Mouse (Mus musculus): ENCODE measurements at regions not wholly inside any gene's neighbourhood (a gene's known extent, or its start where the extent isn't known, plus 50 kb on each side); places are given as distances from the start of the nearest gene placed in this dataset.
A peak's percentile ranks its signal among the peaks of the same experiment; 100 is the strongest.

- Histone ChIP-seq H3K9ac (replicated peaks; ENCODE audit: low read depth, low read length) (no peak overlapping the region), H3K9me3 (replicated peaks; ENCODE audit: control insufficient read depth, low read length) (0 out of 2 replicates have a peak, but pooled peaks cover 3% of the 10 kb centered on the region), H3K36me3 (replicated peaks; ENCODE audit: control insufficient read depth, insufficient read depth, low read length) (no peaks in the 10 kb centered on the region), H3K27me3 (ENCODE audit: control insufficient read depth, insufficient read depth, low read length) (no peaks in the 10 kb centered on the region), H3K27ac (ENCODE audit: low read depth) (no peak overlapping the region), H3K4me3 (ENCODE audit: low read depth, low read length) (no peak overlapping the region), H3K4me1 (ENCODE audit: control insufficient read depth, insufficient read depth) (no peaks in the 10 kb centered on the region), H3K4me2 (ENCODE audit: low read depth, low read length) (no peak overlapping the region)
- TF ChIP-seq CTCF (IDR thresholded peaks at IDR 0.05; ENCODE audit: low read depth) (no peak), EP300 (IDR thresholded peaks at IDR 0.05; ENCODE audit: low read depth) (no peak)
- ATAC-seq (ENCODE audit: insufficient read depth, low read depth) (no peak), DNase-seq (ENCODE audit: low spot score) (no peak)
Observed at GRCm38 (mm10) chr1:133530698-133531097, 79.4 kb downstream of the Snrpe start.

GRCm38 (mm10) chr1:133529817-133530216 lies 80.3 kb downstream of the Snrpe start:
- no peak for TF ChIP-seq CTCF (IDR thresholded peaks at IDR 0.05; ENCODE audit: low read depth)
- no peak for TF ChIP-seq EP300 (IDR thresholded peaks at IDR 0.05; ENCODE audit: low read depth)

GRCm38 (mm10) chr1:133527651-133528385 lies 82.3 kb downstream of the Snrpe start:
- no peak overlapping the region for H3K9ac ChIP-seq (replicated peaks; ENCODE audit: low read depth, low read length)
- TF ChIP-seq EP300 (IDR thresholded peaks at IDR 0.05; ENCODE audit: low read depth) (no peak), CTCF (IDR thresholded peaks at IDR 0.05; ENCODE audit: low read depth) (no peak)
- no peaks in the 10 kb centered on the region for H3K27me3 ChIP-seq (ENCODE audit: control insufficient read depth, insufficient read depth, low read length)
- H3K4me2 ChIP-seq (ENCODE audit: low read depth, low read length), result no peak overlapping the region
- DNase-seq (ENCODE audit: low spot score) (no peak), ATAC-seq (ENCODE audit: insufficient read depth, low read depth) (no peak; the same call in 1 of the 2 replicates)
- H3K36me3 ChIP-seq (replicated peaks; ENCODE audit: control insufficient read depth, insufficient read depth, low read length), result no peaks in the 10 kb centered on the region
- no peaks in the 10 kb centered on the region for H3K4me1 ChIP-seq (ENCODE audit: control insufficient read depth, insufficient read depth)
- no peak overlapping the region for H3K27ac ChIP-seq (ENCODE audit: low read depth)
- 0 out of 2 replicates have a peak, but pooled peaks cover 3% of the 10 kb centered on the region for H3K9me3 ChIP-seq (replicated peaks; ENCODE audit: control insufficient read depth, low read length)
- no peak overlapping the region for H3K4me3 ChIP-seq (ENCODE audit: low read depth, low read length)
- WGBS, result 54% methylated on average over 7 of the region's 7 CpGs

More at GRCm38 (mm10) chr1:133529817-133530216, 80.3 kb downstream of the Snrpe start:
- 0 out of 2 replicates have a peak, but pooled peaks cover 3% of the 10 kb centered on the region for H3K9me3 ChIP-seq (replicated peaks; ENCODE audit: control insufficient read depth, low read length)
- DNase-seq (ENCODE audit: low spot score) (no peak), ATAC-seq (ENCODE audit: insufficient read depth, low read depth) (no peak)
- no peak overlapping the region for H3K4me3 ChIP-seq (ENCODE audit: low read depth, low read length)
- H3K4me2 ChIP-seq (ENCODE audit: low read depth, low read length), result no peak overlapping the region
- no peaks in the 10 kb centered on the region for H3K36me3 ChIP-seq (replicated peaks; ENCODE audit: control insufficient read depth, insufficient read depth, low read length)
- H3K4me1 ChIP-seq (ENCODE audit: control insufficient read depth, insufficient read depth), result no peaks in the 10 kb centered on the region
- no peaks in the 10 kb centered on the region for H3K27me3 ChIP-seq (ENCODE audit: control insufficient read depth, insufficient read depth, low read length)
- H3K27ac ChIP-seq (ENCODE audit: low read depth), result no peak overlapping the region
- no peak overlapping the region for H3K9ac ChIP-seq (replicated peaks; ENCODE audit: low read depth, low read length)
- 88% methylated on average over 10 of the region's 10 CpGs for WGBS

- no peak overlapping the region for H3K4me3 ChIP-seq (ENCODE audit: low read depth, low read length)
- H3K4me1 ChIP-seq (ENCODE audit: control insufficient read depth, insufficient read depth), result peaks cover 8% of the 10 kb centered on the region; the same call in 1 of the 2 replicates
- no peaks in the 10 kb centered on the region for H3K27me3 ChIP-seq (ENCODE audit: control insufficient read depth, insufficient read depth, low read length)
- H3K27ac ChIP-seq (ENCODE audit: low read depth), result no peak overlapping the region
- no peak for DNase-seq (ENCODE audit: low spot score)
- H3K9me3 ChIP-seq (replicated peaks; ENCODE audit: control insufficient read depth, low read length), result no peaks in the 10 kb centered on the region
- no peaks in the 10 kb centered on the region for H3K36me3 ChIP-seq (replicated peaks; ENCODE audit: control insufficient read depth, insufficient read depth, low read length)
- H3K4me2 ChIP-seq (ENCODE audit: low read depth, low read length), result no peak overlapping the region
- ATAC-seq (ENCODE audit: insufficient read depth, low read depth), result no peak
- no peak for TF ChIP-seq CTCF (IDR thresholded peaks at IDR 0.05; ENCODE audit: low read depth)
- no peak for TF ChIP-seq EP300 (IDR thresholded peaks at IDR 0.05; ENCODE audit: low read depth)
- no peak overlapping the region for H3K9ac ChIP-seq (replicated peaks; ENCODE audit: low read depth, low read length)
- WGBS, result 55% methylated on average over 1 of the region's 1 CpGs
Observed at GRCm38 (mm10) chr1:133522825-133523224, 87.3 kb downstream of the Snrpe start.

GRCm38 (mm10) chr1:133520652-133521051 lies 89.4 kb downstream of the Snrpe start:
- H3K4me2 ChIP-seq (ENCODE audit: low read depth, low read length), result no peak overlapping the region
- H3K9me3 ChIP-seq (replicated peaks; ENCODE audit: control insufficient read depth, low read length), result no peaks in the 10 kb centered on the region
- H3K9ac ChIP-seq (replicated peaks; ENCODE audit: low read depth, low read length), result no peak overlapping the region
- no peak overlapping the region for H3K27ac ChIP-seq (ENCODE audit: low read depth)
- no peak overlapping the region for H3K4me3 ChIP-seq (ENCODE audit: low read depth, low read length)
- no peaks in the 10 kb centered on the region for H3K27me3 ChIP-seq (ENCODE audit: control insufficient read depth, insufficient read depth, low read length)
- WGBS, result 32% methylated on average over 8 of the region's 8 CpGs
- TF ChIP-seq EP300 (IDR thresholded peaks at IDR 0.05; ENCODE audit: low read depth) (no peak), CTCF (IDR thresholded peaks at IDR 0.05; ENCODE audit: low read depth) (no peak)
- H3K36me3 ChIP-seq (replicated peaks; ENCODE audit: control insufficient read depth, insufficient read depth, low read length), result no peaks in the 10 kb centered on the region
- peaks cover 8% of the 10 kb centered on the region; the same call in 1 of the 2 replicates for H3K4me1 ChIP-seq (ENCODE audit: control insufficient read depth, insufficient read depth)
- DNase-seq (ENCODE audit: low spot score), result peak; percentile 42
- ATAC-seq (ENCODE audit: insufficient read depth, low read depth), result peak; percentile 81
